Mouse (Mus musculus): ENCODE results near the gene Pls1. TPM values are rescaled to one million over a fixed set of nuclear protein-coding genes. Genes with fewer than 3 reads are reported as not detected.

The Pls1 gene
- 2.8 and 3.5 TPM in 2 replicates for polyA plus RNA-seq (2015; fragmentation: Nextera tagmentation; extraction: Ambion mirVana)

- peak; percentile 97 for ATAC-seq (replicated peaks)
- H3K9me3 ChIP-seq, result no peaks in the 10 kb centered on the region
- H3K27me3 ChIP-seq, result no peaks in the 10 kb centered on the region; the same call in 1 of the 2 replicates
- H3K36me3 ChIP-seq, result no peaks in the 10 kb centered on the region
- WGBS, result under 1% methylated on average over 46 of the region's 46 CpGs
- peak within 1 kb of the TSS; percentile 67 for H3K9ac ChIP-seq (replicated peaks)
- peak within 1 kb of the TSS; percentile 99 for H3K4me2 ChIP-seq (replicated peaks)
- peak within 1 kb of the TSS; percentile 72 for H3K4me3 ChIP-seq
- H3K27ac ChIP-seq (replicated peaks), result no peak within 1 kb of the TSS
- H3K4me1 ChIP-seq, result 0 out of 2 replicates have a peak, but pooled peaks cover 3% of the 10 kb centered on the region
These were observed at the start of gene Pls1 for GRCm38 (mm10) chr9:95844825-95845460. Gene Pls1, minus strand, starts transcription at chr9:95845311.

- H3K4me1 ChIP-seq, result no peaks in the 10 kb centered on the region
- H3K9ac ChIP-seq (replicated peaks), result no peak overlapping the region
- no peak for ATAC-seq (replicated peaks)
- no peaks in the 10 kb centered on the region for H3K27me3 ChIP-seq
- H3K36me3 ChIP-seq, result peaks cover 30% of the 10 kb centered on the region
- no peak overlapping the region for H3K4me2 ChIP-seq (replicated peaks)
- no peak overlapping the region for H3K27ac ChIP-seq (replicated peaks)
- H3K9me3 ChIP-seq, result no peaks in the 10 kb centered on the region
- 91% methylated on average over 2 of the region's 2 CpGs for WGBS
- no peak overlapping the region for H3K4me3 ChIP-seq
These were observed 37.6 kb upstream of the Pls1 start for GRCm38 (mm10) chr9:95882751-95883150.

GRCm38 (mm10) chr9:95878246-95878645 is 33.1 kb upstream of the Pls1 start:
- Histone ChIP-seq H3K4me1 (no peaks in the 10 kb centered on the region), H3K36me3 (peaks cover 31% of the 10 kb centered on the region), H3K4me3 (no peak overlapping the region), H3K4me2 (replicated peaks) (no peak overlapping the region), H3K27ac (replicated peaks) (no peak overlapping the region), H3K27me3 (no peaks in the 10 kb centered on the region), H3K9ac (replicated peaks) (no peak overlapping the region), H3K9me3 (no peaks in the 10 kb centered on the region)
- WGBS, result 98% methylated on average over 5 of the region's 5 CpGs
- ATAC-seq (replicated peaks), result no peak

DNA sequence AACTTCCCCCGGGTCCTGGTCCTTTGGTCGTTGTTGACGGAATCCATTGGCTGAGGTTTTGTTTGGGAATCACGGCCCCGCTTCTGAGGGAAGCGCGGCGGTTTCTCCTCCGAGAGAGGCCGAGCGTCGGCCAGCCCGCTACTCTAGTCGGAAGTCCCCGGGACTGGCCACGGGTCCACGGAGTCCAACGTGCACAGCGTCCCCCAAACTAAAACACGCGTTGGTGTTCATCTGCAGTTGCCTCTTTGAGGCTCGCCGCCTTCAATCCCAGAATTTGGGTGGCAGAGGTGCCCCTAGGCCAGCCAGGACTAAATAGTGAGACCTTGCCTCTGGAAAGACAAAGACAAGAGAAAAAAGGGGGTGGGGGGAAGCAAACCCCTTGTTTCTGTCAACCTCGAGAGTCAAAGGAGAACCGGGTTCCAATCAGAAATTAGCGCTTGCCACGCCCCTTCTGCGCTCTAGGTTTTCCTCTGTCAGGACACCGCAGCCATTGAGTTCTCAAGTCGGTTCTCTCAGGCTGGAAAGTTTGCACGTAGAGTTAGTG is 13.0 kb upstream of the Pls1 start:
- Histone ChIP-seq H3K36me3 (peaks cover 5% of the 10 kb centered on the region; the same call in 1 of the 2 replicates), H3K9me3 (no peaks in the 10 kb centered on the region), H3K27ac (replicated peaks) (peak overlapping the region; percentile 75), H3K4me1 (peaks cover 9% of the 10 kb centered on the region), H3K27me3 (no peaks in the 10 kb centered on the region), H3K4me3 (peak overlapping the region; percentile 85), H3K9ac (replicated peaks) (peak overlapping the region; percentile 73), H3K4me2 (replicated peaks) (peak overlapping the region; percentile 85)
- peak; percentile 23; the same call in 1 of the 2 replicates for ATAC-seq (replicated peaks)
- under 1% methylated on average over 31 of the region's 31 CpGs for WGBS

GRCm38 (mm10) chr9:95857414-95858026 is 12.4 kb upstream of the Pls1 start, which contains the start of gene Atr:
Gene Atr, plus strand, starts transcription at chr9:95857597.
- Histone ChIP-seq H3K36me3 (no peaks in the 10 kb centered on the region), H3K27ac (replicated peaks) (peak within 1 kb of the TSS; percentile 75), H3K4me2 (replicated peaks) (peak within 1 kb of the TSS; percentile 85), H3K4me3 (peak within 1 kb of the TSS; percentile 85), H3K27me3 (no peaks in the 10 kb centered on the region), H3K9ac (replicated peaks) (peak within 1 kb of the TSS; percentile 73), H3K4me1 (peaks cover 9% of the 10 kb centered on the region), H3K9me3 (no peaks in the 10 kb centered on the region)
- WGBS, result under 1% methylated on average over 69 of the region's 69 CpGs
- peak; percentile 95 for ATAC-seq (replicated peaks)

DNA sequence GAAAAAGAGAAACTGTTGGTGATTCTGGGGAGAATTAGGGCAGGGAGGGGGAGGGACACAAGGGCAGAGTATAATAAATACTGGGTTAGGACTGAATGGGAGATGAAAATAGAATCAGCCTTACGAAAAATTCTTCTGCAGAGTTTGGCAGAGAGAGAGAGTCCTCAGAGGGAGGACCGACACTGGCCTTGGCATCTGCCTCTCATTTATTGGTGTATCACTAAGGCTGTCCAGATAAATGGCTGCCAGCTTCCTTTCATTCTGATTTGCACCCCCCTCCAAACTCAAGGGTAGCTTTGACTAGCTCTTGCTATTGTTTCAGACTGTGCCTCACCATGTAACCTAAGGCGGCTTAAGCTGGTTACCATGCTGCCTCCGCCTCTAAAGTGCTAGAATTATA is 10.9 kb upstream of the Pls1 start:
- WGBS, result 81% methylated on average over 4 of the region's 4 CpGs
- Histone ChIP-seq H3K4me1 (peaks cover 13% of the 10 kb centered on the region), H3K9me3 (no peaks in the 10 kb centered on the region), H3K36me3 (no peaks in the 10 kb centered on the region), H3K9ac (replicated peaks) (no peak overlapping the region), H3K4me2 (replicated peaks) (no peak overlapping the region), H3K4me3 (no peak overlapping the region), H3K27ac (replicated peaks) (no peak overlapping the region), H3K27me3 (no peaks in the 10 kb centered on the region)
- no peak for ATAC-seq (replicated peaks)

GRCm38 (mm10) chr9:95854891-95855290 is 9.8 kb upstream of the Pls1 start:
- Histone ChIP-seq H3K36me3 (no peaks in the 10 kb centered on the region), H3K9me3 (no peaks in the 10 kb centered on the region), H3K9ac (replicated peaks) (no peak overlapping the region), H3K27ac (replicated peaks) (no peak overlapping the region), H3K4me2 (replicated peaks) (no peak overlapping the region), H3K4me1 (peaks cover 13% of the 10 kb centered on the region), H3K27me3 (no peaks in the 10 kb centered on the region), H3K4me3 (no peak overlapping the region)
- 78% methylated on average over 2 of the region's 2 CpGs for WGBS
- no peak for ATAC-seq (replicated peaks)

- Histone ChIP-seq H3K4me1 (peaks cover 8% of the 10 kb centered on the region; the same call in 1 of the 2 replicates), H3K9me3 (no peaks in the 10 kb centered on the region), H3K4me2 (replicated peaks) (no peak overlapping the region), H3K27ac (replicated peaks) (no peak overlapping the region), H3K27me3 (no peaks in the 10 kb centered on the region), H3K9ac (replicated peaks) (no peak overlapping the region), H3K4me3 (no peak overlapping the region), H3K36me3 (no peaks in the 10 kb centered on the region)
- peak; percentile 24; the same call in 1 of the 2 replicates for ATAC-seq (replicated peaks)
- WGBS, result 25% methylated on average over 4 of the region's 4 CpGs
These were observed 7.8 kb upstream of the Pls1 start for GRCm38 (mm10) chr9:95852896-95853295.

DNA sequence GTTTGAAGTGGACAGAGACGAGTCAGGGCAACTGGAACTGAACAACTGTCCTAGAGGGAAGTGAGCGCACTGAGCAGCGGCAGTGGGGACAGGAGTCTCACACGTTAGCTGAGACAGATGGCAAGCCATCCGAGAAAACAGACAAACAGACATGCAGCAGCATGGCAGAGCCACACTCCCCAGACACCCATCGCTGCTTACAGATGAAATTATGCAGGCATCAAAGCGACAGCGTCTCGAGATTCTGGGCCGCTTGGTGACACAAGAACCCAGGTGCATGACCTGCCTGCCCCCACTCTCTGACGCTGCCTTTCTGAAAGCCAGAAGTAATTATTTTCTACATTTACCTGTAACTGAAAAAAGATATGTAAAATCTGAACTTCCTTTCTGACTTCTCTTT is 6.6 kb upstream of the Pls1 start:
- Histone ChIP-seq H3K4me3 (no peak overlapping the region), H3K9me3 (no peaks in the 10 kb centered on the region), H3K27me3 (no peaks in the 10 kb centered on the region), H3K4me1 (0 out of 2 replicates have a peak, but pooled peaks cover 4% of the 10 kb centered on the region), H3K9ac (replicated peaks) (no peak overlapping the region), H3K27ac (replicated peaks) (no peak overlapping the region), H3K36me3 (no peaks in the 10 kb centered on the region), H3K4me2 (replicated peaks) (no peak overlapping the region)
- ATAC-seq (replicated peaks), result no peak
- 69% methylated on average over 11 of the region's 11 CpGs for whole genome bisulfite sequencing

- Histone ChIP-seq H3K9me3 (no peaks in the 10 kb centered on the region), H3K36me3 (no peaks in the 10 kb centered on the region), H3K4me3 (no peak overlapping the region), H3K27ac (replicated peaks) (no peak overlapping the region), H3K27me3 (no peaks in the 10 kb centered on the region; the same call in 1 of the 2 replicates), H3K4me2 (replicated peaks) (no peak overlapping the region), H3K9ac (replicated peaks) (no peak overlapping the region), H3K4me1 (0 out of 2 replicates have a peak, but pooled peaks cover 3% of the 10 kb centered on the region)
- ATAC-seq (replicated peaks), result no peak; the same call in 1 of the 2 replicates
- 66% methylated on average over 4 of the region's 4 CpGs for WGBS
These were observed 600 bp upstream of the Pls1 start for GRCm38 (mm10) chr9:95845711-95846110.

DNA sequence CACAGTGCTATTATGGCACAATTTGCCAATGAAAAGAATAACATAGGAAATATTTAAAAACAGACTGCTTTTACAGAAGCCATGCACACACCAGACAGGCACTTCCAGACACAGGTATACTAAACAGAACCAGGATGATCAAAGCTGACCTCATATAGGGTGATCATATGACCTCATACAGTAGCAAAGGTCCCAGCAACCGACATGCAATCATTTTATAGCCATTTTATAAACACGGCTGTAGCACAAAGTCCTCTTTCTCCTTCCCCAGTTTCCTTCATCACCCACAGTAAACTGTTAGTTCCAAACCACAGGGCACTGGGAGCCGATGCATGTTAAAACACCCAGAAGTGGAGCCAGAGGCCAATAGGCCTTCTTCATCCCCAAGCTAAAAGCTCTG is 5.7 kb downstream of the Pls1 start:
- 86% methylated on average over 3 of the region's 3 CpGs for WGBS
- ATAC-seq (replicated peaks), result no peak
- H3K9ac ChIP-seq (replicated peaks), result no peak overlapping the region
- H3K27ac ChIP-seq (replicated peaks), result no peak overlapping the region
- no peaks in the 10 kb centered on the region for H3K9me3 ChIP-seq
- H3K4me3 ChIP-seq, result no peak overlapping the region
- H3K4me2 ChIP-seq (replicated peaks), result no peak overlapping the region
- no peaks in the 10 kb centered on the region for H3K36me3 ChIP-seq
- no peaks in the 10 kb centered on the region; the same call in 1 of the 2 replicates for H3K27me3 ChIP-seq
- H3K4me1 ChIP-seq, result no peaks in the 10 kb centered on the region

DNA sequence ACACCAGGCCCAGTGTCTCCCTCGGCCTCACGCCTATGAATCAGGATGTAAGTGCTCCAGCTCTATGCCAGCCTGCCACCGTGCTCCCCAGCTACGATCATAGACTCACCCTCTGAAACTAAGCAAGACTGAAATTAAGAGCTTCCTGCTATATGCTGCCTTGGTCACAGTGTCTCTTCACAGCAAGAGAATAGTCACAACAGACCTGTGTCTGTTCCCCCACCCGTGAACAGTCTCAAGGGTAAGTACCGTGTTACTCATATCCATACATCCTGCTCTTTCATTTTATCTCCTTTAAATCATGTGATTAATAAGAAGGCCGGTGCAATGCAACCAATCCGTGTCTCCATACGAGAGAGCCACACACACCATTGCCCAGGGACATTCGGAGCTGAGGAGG is 9.4 kb downstream of the Pls1 start:
- no peak overlapping the region for H3K4me3 ChIP-seq
- no peaks in the 10 kb centered on the region for H3K4me1 ChIP-seq
- H3K27ac ChIP-seq (replicated peaks), result no peak overlapping the region
- ATAC-seq (replicated peaks), result no peak
- no peak overlapping the region for H3K9ac ChIP-seq (replicated peaks)
- no peaks in the 10 kb centered on the region for H3K9me3 ChIP-seq
- WGBS, result 94% methylated on average over 10 of the region's 10 CpGs
- H3K4me2 ChIP-seq (replicated peaks), result no peak overlapping the region
- no peaks in the 10 kb centered on the region for H3K36me3 ChIP-seq
- no peaks in the 10 kb centered on the region for H3K27me3 ChIP-seq
